Mouse (Mus musculus): Measurements from ENCODE around the gene Ralgapa2.

- TF ChIP-seq CTCF (IDR thresholded peaks at IDR 0.05; ENCODE audit: borderline replicate concordance, extremely low read depth, insufficient read depth, insufficient read length) (no peak), POLR2A (IDR thresholded peaks at IDR 0.05; ENCODE audit: borderline replicate concordance, extremely low read depth, insufficient read depth, insufficient read length, poor library complexity, severe bottlenecking) (no peak)
These were observed 89.0 kb downstream of the Ralgapa2 start for GRCm38 (mm10) chr2:146423032-146423691.
